Mouse (Mus musculus) ES-E14 (cell line): ENCODE data around the gene Lcmt1. TPM values are rescaled to one million over a fixed set of nuclear protein-coding genes. Genes with fewer than 3 reads are reported as not detected.

Source experiments
- DNase-seq: peaks from one replicate; pipeline ENCODE4 v3.0.0-alpha.2; 2013; ENCODE audit warnings: low read depth, low spot score
- H3K27ac ChIP-seq: 2 replicates; pipeline ENCODE4 v1.5.1; 2012; ENCODE audit warnings: low read depth, mild to moderate bottlenecking, low read length, moderate library complexity, mixed read lengths; ENCODE audit not compliant: poor library complexity, insufficient read depth, severe bottlenecking
- H3K36me3 ChIP-seq: 2 replicates; pipeline ENCODE4 v1.6.1; 2012; ENCODE audit warnings: mild to moderate bottlenecking, low read length, moderate library complexity, mixed read lengths; ENCODE audit not compliant: control insufficient read depth, poor library complexity, insufficient read depth, severe bottlenecking
- H3K4me1 ChIP-seq, 2 experiments: fragments of 150-350 bp in 1 of 2; sonication (generic) in 1 of 2; 2 replicates each; pipeline ENCODE4 v1.6.1; 2012; ENCODE audit warnings: low read length in 2 of 2, mild to moderate bottlenecking in 1 of 2, mixed read lengths in 1 of 2; ENCODE audit not compliant: control insufficient read depth in 2 of 2, insufficient read depth in 2 of 2, poor library complexity in 1 of 2
- H3K4me3 ChIP-seq, 2 experiments: fragments of 150-350 bp in 1 of 2; sonication (generic) in 1 of 2; 2 replicates each; pipeline ENCODE4 v1.5.1; 2012; ENCODE audit warnings: low read length in 2 of 2, low read depth in 1 of 2, mild to moderate bottlenecking in 1 of 2, mixed read lengths in 1 of 2; ENCODE audit not compliant: insufficient read depth in 1 of 2, poor library complexity in 1 of 2, severe bottlenecking in 1 of 2
- H3K9ac ChIP-seq: 2 replicates; pipeline ENCODE4 v1.6.1; 2012; ENCODE audit warnings: low read depth, mild to moderate bottlenecking, low read length, mixed read lengths; ENCODE audit not compliant: poor library complexity, insufficient read depth, severe bottlenecking
- H3K9me3 ChIP-seq: fragments of 150-350 bp; sonication (generic); 2 replicates; pipeline ENCODE4 v1.6.1; 2012; ENCODE audit warnings: low read depth, mild to moderate bottlenecking, low read length; ENCODE audit not compliant: control insufficient read depth, insufficient read depth
- CHD2 ChIP-seq: IDR thresholded peaks from 2 replicates; pipeline ENCODE4 v1.6.1; 2014; ENCODE audit warnings: mild to moderate bottlenecking, low read depth, low read length, inconsistent platforms
- HCFC1 ChIP-seq: IDR thresholded peaks from 2 replicates; pipeline ENCODE4 v1.6.1; 2012; ENCODE audit warnings: low read length, inconsistent platforms, borderline replicate concordance; ENCODE audit not compliant: insufficient read depth
- MAFK ChIP-seq: IDR thresholded peaks from 2 replicates; pipeline ENCODE4 v1.6.1; 2014; ENCODE audit warnings: mild to moderate bottlenecking, low read depth, low read length, inconsistent platforms; ENCODE audit not compliant: insufficient read depth
- ZC3H11A ChIP-seq: IDR thresholded peaks from 2 replicates; pipeline ENCODE4 v1.6.1; 2012; ENCODE audit warnings: low read depth, mild to moderate bottlenecking, inconsistent platforms, low read length, borderline replicate concordance
- ZNF384 ChIP-seq: IDR thresholded peaks from 2 replicates; pipeline ENCODE4 v1.6.1; 2012; ENCODE audit warnings: low read depth, low read length, inconsistent platforms
- in situ Hi-C, 2 experiments: fragments of 600-800 bp; cut with MboI; formaldehyde crosslinking; loops; one replicate each; pipeline ENCODE4 v1.15.1; 2025; ENCODE audit warnings: low sequenced_read_pairs in 2 of 2, inconsistent platforms in 1 of 2; ENCODE audit not compliant: unreplicated experiment in 2 of 2
- total RNA-seq: library from RNA; depleted of rRNA; stranded (reverse); fragments of 300-350 nt; gene quantifications from 2 replicates; pipeline ENCODE4 v1.2.3, GENCODE M21; 2012

Lcmt1 gene
- total RNA-seq, 1 experiment, result 31.8 TPM

DNA sequence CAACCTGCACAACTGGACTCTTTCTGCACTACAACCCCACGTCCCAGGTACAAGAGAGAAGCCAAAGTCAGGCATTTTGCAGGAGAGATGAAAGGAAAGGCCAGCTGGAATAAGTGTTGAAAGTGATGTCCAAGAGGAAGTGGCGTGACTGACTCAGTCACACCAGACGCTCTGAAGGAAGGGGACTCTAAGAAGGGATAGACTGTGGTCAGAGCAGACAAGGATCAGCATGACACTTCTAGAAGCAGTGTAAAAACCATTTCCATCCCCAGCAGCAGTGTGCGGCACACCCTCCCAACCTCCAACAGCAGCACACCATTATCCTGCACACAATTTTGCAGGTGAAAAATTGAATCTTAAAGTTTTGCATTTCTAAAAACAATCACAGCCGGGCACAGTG is 15.2 kb upstream of the Lcmt1 start:
- in situ Hi-C loops, result no loop called here
- Histone ChIP-seq H3K4me3 (no peak overlapping the region), H3K4me1 (peaks cover 2 to 6% of the 10 kb centered on the region in 2 experiments; a peak in 2 of 4 replicates), H3K27ac (no peak overlapping the region), H3K36me3 (0 out of 2 replicates have a peak, but pooled peaks cover 2% of the 10 kb centered on the region), H3K9ac (no peak overlapping the region), H3K9me3 (no peaks in the 10 kb centered on the region)
- TF ChIP-seq ZC3H11A, result no peak
- TF ChIP-seq MAFK, result no peak
- no peak for TF ChIP-seq ZNF384
- no peak for TF ChIP-seq CHD2
- TF ChIP-seq HCFC1, result no peak
- DNase-seq, result no peak

GRCm38 (mm10) chr7:123354851-123355250 is 14.7 kb upstream of the Lcmt1 start:
- no peak overlapping the region for H3K9ac ChIP-seq
- H3K27ac ChIP-seq, result no peak overlapping the region
- no peak for TF ChIP-seq MAFK
- TF ChIP-seq CHD2, result no peak
- no peak for TF ChIP-seq HCFC1
- no peak for TF ChIP-seq ZC3H11A
- TF ChIP-seq ZNF384, result no peak
- in situ Hi-C loops, result no loop called here
- H3K4me1 ChIP-seq, result peaks cover 2 to 6% of the 10 kb centered on the region in 2 experiments; a peak in 2 of 4 replicates
- 0 out of 2 replicates have a peak, but pooled peaks cover 2% of the 10 kb centered on the region for H3K36me3 ChIP-seq
- no peaks in the 10 kb centered on the region for H3K9me3 ChIP-seq
- DNase-seq, result no peak
- no peak overlapping the region for H3K4me3 ChIP-seq

DNA sequence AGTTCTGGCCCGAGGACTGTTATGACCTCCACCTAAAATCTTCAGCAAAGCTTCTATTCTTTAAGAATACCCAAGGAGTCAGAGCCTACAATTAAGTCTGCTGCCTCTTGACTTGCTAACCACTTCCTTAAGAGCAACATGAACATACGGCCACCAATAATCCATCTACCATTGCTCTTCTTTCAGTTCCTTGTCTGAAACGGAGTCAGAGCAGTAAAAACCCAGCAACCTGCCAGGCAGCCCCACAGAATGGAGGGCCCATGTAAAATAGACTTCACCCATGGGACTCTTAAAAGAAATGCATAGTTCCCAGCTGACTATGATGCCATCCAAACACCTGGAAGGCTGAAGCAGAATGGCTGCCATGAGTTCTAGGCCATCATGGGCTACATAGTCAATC is 13.4 kb upstream of the Lcmt1 start:
- Histone ChIP-seq H3K27ac (no peak overlapping the region), H3K4me1 (peaks cover 0 to 4% of the 10 kb centered on the region in 2 experiments; a peak in 1 of 4 replicates), H3K4me3 (no peak overlapping the region), H3K36me3 (0 out of 2 replicates have a peak, but pooled peaks cover 2% of the 10 kb centered on the region), H3K9ac (no peak overlapping the region), H3K9me3 (no peaks in the 10 kb centered on the region)
- in situ Hi-C loops, result no loop called here
- TF ChIP-seq ZNF384, result no peak
- TF ChIP-seq CHD2, result no peak
- no peak for TF ChIP-seq MAFK
- TF ChIP-seq ZC3H11A, result no peak
- no peak for TF ChIP-seq HCFC1
- DNase-seq, result no peak

GRCm38 (mm10) chr7:123359101-123359500 is 10.5 kb upstream of the Lcmt1 start:
- in situ Hi-C loops, result no loop called here

More at GRCm38 (mm10) chr7:123359101-123359500, 10.5 kb upstream of the Lcmt1 start:
- Histone ChIP-seq H3K9me3 (no peaks in the 10 kb centered on the region), H3K4me1 (peaks cover 0 to 2% of the 10 kb centered on the region in 2 experiments; a peak in 1 of 4 replicates), H3K36me3 (0 out of 2 replicates have a peak, but pooled peaks cover 2% of the 10 kb centered on the region), H3K9ac (no peak overlapping the region), H3K4me3 (no peak overlapping the region), H3K27ac (no peak overlapping the region)
- no peak for DNase-seq
- TF ChIP-seq ZC3H11A (no peak), HCFC1 (no peak), MAFK (no peak), ZNF384 (no peak), CHD2 (no peak)
